Mouse (Mus musculus) heart, postnatal 0 days (tissue): ENCODE results near the gene Rae1. TPM values are rescaled to one million over a fixed set of nuclear protein-coding genes. Genes with fewer than 3 reads are reported as not detected.

Experiments
- ATAC-seq: fragments of 200-750 bp; cut with Nextera tagmentation; 2 replicates; pipeline ENCODE4 v1.8.0; 2017; ENCODE audit warnings: low read depth, moderate number of reproducible peaks, moderate library complexity; ENCODE audit not compliant: insufficient read depth
- DNase-seq: peaks from one replicate; pipeline ENCODE4 v3.0.0-alpha.2; 2016; ENCODE audit warnings: low spot score
- H3K27ac ChIP-seq: fragments of 300-500 bp; sonication (generic); 2 replicates; pipeline ENCODE4 v1.5.1; 2014; ENCODE audit warnings: low read depth, mild to moderate bottlenecking
- H3K27me3 ChIP-seq: fragments of 300-500 bp; sonication (generic); 2 replicates; pipeline ENCODE4 v1.6.1; 2014; ENCODE audit warnings: low read length, mixed read lengths; ENCODE audit not compliant: control insufficient read depth, insufficient read depth
- H3K36me3 ChIP-seq: fragments of 300-500 bp; sonication (generic); replicated peaks from 2 replicates; pipeline ENCODE4 v1.6.1; 2014; ENCODE audit warnings: low read length, mixed read lengths; ENCODE audit not compliant: control insufficient read depth, insufficient read depth
- H3K4me1 ChIP-seq: fragments of 300-500 bp; sonication (generic); 2 replicates; pipeline ENCODE4 v1.6.1; 2014; ENCODE audit warnings: antibody characterized with exemption; ENCODE audit not compliant: control insufficient read depth, insufficient read depth
- H3K4me2 ChIP-seq: fragments of 300-500 bp; sonication (generic); 2 replicates; pipeline ENCODE4 v1.6.1; 2014; ENCODE audit warnings: low read depth, mild to moderate bottlenecking, low read length, moderate library complexity
- H3K4me3 ChIP-seq: fragments of 300-500 bp; sonication (generic); 2 replicates; pipeline ENCODE4 v1.5.1; 2014; ENCODE audit warnings: low read depth, low read length
- H3K9ac ChIP-seq: fragments of 300-500 bp; sonication (generic); replicated peaks from 2 replicates; pipeline ENCODE4 v1.6.1; 2014; ENCODE audit warnings: low read depth, low read length, mixed read lengths
- H3K9me3 ChIP-seq: fragments of 300-500 bp; sonication (generic); replicated peaks from 2 replicates; pipeline ENCODE4 v1.6.1; 2016; ENCODE audit warnings: low read length; ENCODE audit not compliant: control insufficient read depth
- CTCF ChIP-seq: IDR thresholded peaks from 2 replicates; pipeline ENCODE4 v1.5.1; 2016; ENCODE audit warnings: antibody characterized with exemption, control low read depth, low read depth
- EP300 ChIP-seq: IDR thresholded peaks from 2 replicates; pipeline ENCODE4 v1.6.1; 2016; ENCODE audit warnings: antibody characterized with exemption, low read depth
- WGBS: fragments of 180-500 bp; shearing (Covaris S2); extraction: QIAGEN DNeasy Blood & Tissue Kit; methylation state at CpG from one replicate; pipeline ENCODE4 v1.1.7; 2014; 5-methylcytosine and 5-hydroxymethylcytosine counted together
- polyA plus RNA-seq: library from polyadenylated mRNA; unstranded; fragments of >200 nt; fragmentation: Nextera tagmentation; extraction: Ambion mirVana; gene quantifications from 2 replicates; pipeline ENCODE4 v1.2.1, GENCODE M21; 2015
- total RNA-seq: library from RNA; depleted of rRNA; stranded (reverse); fragments of >200 nt; gene quantifications from 2 replicates; pipeline ENCODE4 v1.2.3, GENCODE M21; 2014; ENCODE audit warnings: low replicate concordance

Rae1 gene
- total and polyA plus RNA-seq, 2 experiments from 2014 or later: 76.7 to 83.4 TPM

DNA sequence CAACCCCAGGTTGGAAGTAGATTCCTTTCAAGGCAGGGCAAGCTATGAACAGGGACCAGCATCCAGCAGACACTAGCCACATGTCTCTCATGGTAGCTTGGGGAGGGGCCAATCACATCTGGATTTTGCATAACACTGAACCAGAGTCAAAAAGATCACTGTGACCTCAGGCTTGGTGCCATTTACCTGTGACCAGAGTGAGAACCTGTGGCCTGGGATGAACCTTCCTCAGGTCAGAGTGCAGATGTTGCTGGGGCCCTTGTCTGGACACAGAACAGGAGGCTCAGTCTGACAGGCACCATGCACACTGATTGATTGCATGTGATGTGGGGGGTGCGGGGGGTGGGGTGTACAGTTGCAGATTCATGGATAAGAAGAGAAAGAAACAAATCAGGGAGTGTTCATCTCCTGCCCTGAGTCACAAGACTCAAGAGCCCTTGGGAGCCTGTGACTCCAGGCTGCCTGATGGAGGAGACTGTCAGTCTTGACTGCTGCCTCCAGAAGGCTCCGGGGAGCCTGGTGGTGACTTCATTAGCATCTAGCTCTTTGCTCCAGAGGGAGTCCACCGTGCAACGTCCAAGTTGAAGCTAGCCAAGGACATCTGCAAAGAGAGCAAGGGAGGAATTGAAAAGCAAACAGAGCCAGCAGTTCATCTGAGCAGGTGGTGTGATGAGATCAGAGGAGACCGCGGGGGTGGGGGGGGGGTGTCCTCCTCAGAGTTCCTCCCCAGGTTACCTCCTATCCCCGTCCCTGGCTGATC lies 25.9 kb upstream of the Rae1 start:
- 29% methylated on average over 7 of the region's 7 CpGs for WGBS
- no peak for DNase-seq
- Histone ChIP-seq H3K27me3 (no peaks in the 10 kb centered on the region), H3K4me2 (no peak overlapping the region), H3K4me1 (no peaks in the 10 kb centered on the region), H3K9ac (no peak overlapping the region), H3K4me3 (no peak overlapping the region), H3K9me3 (no peaks in the 10 kb centered on the region), H3K36me3 (no peaks in the 10 kb centered on the region), H3K27ac (no peak overlapping the region)
- no peak for ATAC-seq
- no peak for TF ChIP-seq EP300
- TF ChIP-seq CTCF: no peak

DNA sequence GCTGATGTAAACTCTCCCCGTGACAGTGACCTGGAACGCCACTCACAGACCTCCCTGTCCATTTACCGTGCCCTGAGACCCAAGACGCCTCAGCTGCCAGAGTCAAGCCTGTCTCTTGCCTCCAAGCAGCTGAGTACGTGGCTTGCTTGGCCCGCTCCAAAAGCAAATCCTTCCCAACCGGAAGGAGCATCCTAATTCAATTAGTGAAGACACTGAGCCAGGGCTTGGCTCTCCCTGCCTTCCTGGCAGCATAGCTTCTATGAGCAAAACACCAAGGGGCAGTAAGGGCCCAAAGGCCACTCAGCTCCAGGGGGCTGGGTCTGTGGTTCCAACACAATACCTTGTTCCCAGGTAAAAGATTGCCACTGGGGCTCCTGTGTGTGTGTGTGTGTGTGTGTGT lies 25.2 kb upstream of the Rae1 start:
- DNase-seq: no peak
- Histone ChIP-seq H3K27me3 (no peaks in the 10 kb centered on the region), H3K9me3 (no peaks in the 10 kb centered on the region), H3K27ac (no peak overlapping the region), H3K36me3 (no peaks in the 10 kb centered on the region), H3K4me2 (no peak overlapping the region), H3K4me3 (no peak overlapping the region), H3K4me1 (no peaks in the 10 kb centered on the region), H3K9ac (no peak overlapping the region)
- ATAC-seq: no peak
- 63% methylated on average over 7 of the region's 7 CpGs for WGBS
- TF ChIP-seq CTCF (no peak), EP300 (no peak)

DNA sequence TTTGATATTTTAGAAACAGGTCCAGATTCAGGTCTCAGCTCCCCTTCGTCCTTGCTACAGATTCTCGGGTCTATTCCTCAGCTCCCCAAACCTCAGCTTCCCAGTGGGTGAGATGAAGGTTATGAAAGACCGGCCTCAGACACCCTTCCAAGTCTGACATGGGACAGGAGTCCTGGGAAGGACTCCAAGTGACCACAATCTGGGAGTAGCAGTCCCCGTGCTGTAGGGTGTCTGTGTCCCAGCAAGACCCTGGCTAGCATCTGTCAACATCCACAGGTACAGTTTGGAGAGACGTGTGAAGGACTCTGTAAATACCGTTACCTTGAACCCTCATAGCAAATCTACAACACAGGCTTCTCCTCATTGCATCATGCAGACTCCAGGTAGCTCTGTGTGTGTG lies 24.8 kb upstream of the Rae1 start:
- Histone ChIP-seq H3K36me3 (no peaks in the 10 kb centered on the region), H3K9me3 (no peaks in the 10 kb centered on the region), H3K27ac (no peak overlapping the region), H3K4me3 (no peak overlapping the region), H3K4me1 (no peaks in the 10 kb centered on the region), H3K4me2 (no peak overlapping the region), H3K27me3 (no peaks in the 10 kb centered on the region), H3K9ac (no peak overlapping the region)
- no peak for TF ChIP-seq EP300
- TF ChIP-seq CTCF: no peak
- WGBS: 38% methylated on average over 6 of the region's 6 CpGs
- ATAC-seq (0 out of 2 replicates have a peak, but pooled peaks have one; percentile 28), DNase-seq (no peak)

DNA sequence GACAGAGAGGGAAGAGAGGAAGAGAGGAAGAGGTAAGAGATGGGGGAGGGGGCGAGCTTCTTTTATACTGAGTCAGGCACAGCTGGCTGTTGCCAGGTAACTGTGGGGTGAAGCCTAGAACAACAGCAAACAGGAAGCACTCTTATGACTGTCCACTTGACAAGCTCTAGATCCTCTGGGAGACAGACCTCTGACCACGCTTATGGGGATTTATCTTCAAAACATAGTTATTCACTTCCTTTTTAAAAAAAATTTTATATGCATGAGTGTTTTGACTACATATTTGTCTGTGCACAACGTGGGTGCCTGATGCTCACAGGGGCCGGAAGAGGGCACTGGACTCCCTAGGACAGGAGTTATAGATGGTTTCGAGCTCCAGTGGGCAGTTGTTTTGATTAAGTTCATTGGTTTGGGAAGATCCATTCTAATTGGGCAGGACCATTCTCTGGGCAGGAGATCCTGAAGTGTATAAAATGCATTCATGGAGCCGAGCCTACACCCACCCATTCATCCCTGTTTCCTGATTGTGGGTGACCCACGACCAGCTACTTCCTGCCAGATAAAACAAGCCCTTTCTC lies 23.2 kb upstream of the Rae1 start:
- Histone ChIP-seq H3K4me1 (no peaks in the 10 kb centered on the region), H3K27me3 (no peaks in the 10 kb centered on the region), H3K27ac (peak overlapping the region; percentile 22; the same call in 1 of the 2 replicates), H3K4me2 (peak overlapping the region; percentile 17; the same call in 1 of the 2 replicates), H3K4me3 (no peak overlapping the region; the same call in 1 of the 2 replicates), H3K9ac (no peak overlapping the region), H3K9me3 (no peaks in the 10 kb centered on the region), H3K36me3 (no peaks in the 10 kb centered on the region)
- TF ChIP-seq CTCF: no peak
- TF ChIP-seq EP300: no peak
- ATAC-seq (no peak), DNase-seq (no peak)
- WGBS: 43% methylated on average over 7 of the region's 7 CpGs

DNA sequence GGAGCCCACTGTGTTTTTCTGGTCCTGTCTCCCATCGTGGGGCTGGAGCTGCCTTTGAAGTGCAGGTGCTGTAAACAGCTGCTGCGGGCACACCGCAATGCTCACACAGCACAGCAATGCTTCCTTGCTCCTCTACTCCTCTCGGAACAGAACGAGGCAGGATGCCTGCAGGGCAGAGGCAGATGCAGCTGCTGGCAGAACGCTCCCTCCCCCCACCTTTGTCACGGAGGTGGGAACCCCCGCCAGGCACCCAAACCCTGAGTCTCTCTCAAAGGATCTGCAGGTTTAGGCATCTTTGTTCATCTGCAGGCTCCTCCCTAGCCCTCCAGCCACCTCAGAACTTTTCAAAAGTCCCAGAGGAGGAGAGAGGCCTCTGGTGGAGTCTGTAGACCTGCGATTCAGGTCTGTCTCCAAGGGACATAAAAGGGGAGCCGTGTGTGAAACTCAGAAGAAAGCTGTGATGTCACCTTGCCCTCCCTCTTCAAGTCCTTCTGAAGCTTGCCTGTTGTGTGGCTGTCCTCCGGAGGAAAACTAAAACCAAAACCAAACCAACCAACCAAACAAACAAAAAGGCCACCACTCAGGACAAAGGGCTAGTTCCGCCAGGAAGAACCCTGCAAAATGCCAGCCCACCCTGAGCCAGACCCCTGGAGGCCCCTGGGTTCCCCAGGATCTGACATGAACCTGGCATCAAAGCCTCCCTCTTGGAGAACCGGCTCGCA lies 22.3 kb upstream of the Rae1 start, which contains the start of gene Spo11:
Gene Spo11, plus strand, starts transcription at position 292 of the 722 bp plus-strand sequence.
- Histone ChIP-seq H3K9ac (no peak within 1 kb of the TSS; the same call in 1 of the 2 replicates), H3K4me1 (no peaks in the 10 kb centered on the region), H3K4me2 (peak within 1 kb of the TSS; percentile 17; the same call in 1 of the 2 replicates), H3K9me3 (no peaks in the 10 kb centered on the region), H3K27ac (peak within 1 kb of the TSS; percentile 43; the same call in 1 of the 2 replicates), H3K27me3 (no peaks in the 10 kb centered on the region), H3K36me3 (no peaks in the 10 kb centered on the region), H3K4me3 (peak within 1 kb of the TSS; percentile 15; the same call in 1 of the 2 replicates)
- DNase-seq: no peak
- 32% methylated on average over 14 of the region's 14 CpGs for WGBS
- ATAC-seq: no peak
- no peak for TF ChIP-seq CTCF
- no peak for TF ChIP-seq EP300
